In the genomic region with DNA sequence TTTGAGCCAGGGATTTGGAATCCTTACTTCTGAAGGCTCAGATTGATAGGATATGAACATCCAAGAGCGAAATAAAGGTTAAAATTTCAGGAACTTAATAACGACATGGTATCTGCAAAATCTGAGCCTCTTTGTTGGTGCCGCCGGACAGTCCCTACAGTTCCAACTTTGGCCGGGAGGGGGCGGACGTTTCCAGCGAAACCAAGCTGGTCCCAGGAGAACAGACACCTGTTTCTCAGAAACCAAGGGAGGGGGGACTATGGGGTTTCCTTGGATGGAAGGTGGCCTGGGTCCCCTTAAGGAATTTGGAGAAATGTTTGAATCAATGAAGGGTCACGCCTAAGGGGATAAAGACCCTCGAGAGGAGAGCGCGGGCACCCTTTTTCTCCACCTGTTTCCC, we compare ENCODE assay signal across 9 mouse cellular contexts. TPM values are rescaled to one million over a fixed set of nuclear protein-coding genes. Genes with fewer than 3 reads are reported as not detected.
DNase-seq lines count a peak whose midpoint lies in the region; ATAC-seq and TF ChIP-seq lines count a peak whose summit lies in the region.
"Had no signal": no experiment of that assay in that cellular context is flagged by ENCODE, and none has a peak within 500 bp of the region (broad histone marks: within the 10 kb centered on the region; RNA-seq: fewer than 3 reads in every experiment).

No protein-coding gene starts in this region.

- peak; percentile 93 for DNase-seq in heart, adult 11 months
- DNase-seq in adipocyte (ENCODE audit: low spot score), result peak; percentile 54
- DNase-seq in embryo, embryonic 11 days, result peak; percentile 76
- DNase-seq in heart, postnatal 0 days (ENCODE audit: low spot score), result no peak
- peak; percentile 79 to 89 for DNase-seq in left cerebral cortex, adult 2 months (ENCODE audit: extremely low spot score in 1 of 2, low spot score in 2 of 2)
- peak; percentile 64 to 80 for DNase-seq in natural killer cell, adult 2 months (ENCODE audit: low spot score in 2 of 2)
- DNase-seq in testis, postnatal 10 days (ENCODE audit: low spot score), result peak; percentile 94

- H3K9ac ChIP-seq in heart, embryonic 12.5 days, result no peak overlapping the region
- no peak overlapping the region for H3K9ac ChIP-seq in heart, postnatal 0 days (replicated peaks; ENCODE audit: low read depth, low read length)
- H3K9ac ChIP-seq: limb, embryonic 13.5 days had no signal

- no peak overlapping the region for H3K4me2 ChIP-seq in heart, embryonic 12.5 days
- no peak overlapping the region for H3K4me2 ChIP-seq in heart, postnatal 0 days (ENCODE audit: low read depth, low read length)
- H3K4me2 ChIP-seq: limb, embryonic 13.5 days had no signal

- peak; percentile 75 for TF ChIP-seq CTCF in heart, postnatal 0 days (IDR thresholded peaks at IDR 0.05; ENCODE audit: low read depth)
- TF ChIP-seq CTCF in left cerebral cortex, adult 2 months (IDR thresholded peaks at IDR 0.05), result peak; percentile 82

- no peak overlapping the region for H3K27ac ChIP-seq in heart, embryonic 12.5 days (ENCODE audit: poor library complexity, severe bottlenecking)
- no peak overlapping the region for H3K27ac ChIP-seq in heart, postnatal 0 days (ENCODE audit: low read depth)
- no peak overlapping the region for H3K27ac ChIP-seq in left cerebral cortex, adult 2 months
- H3K27ac ChIP-seq: limb, embryonic 13.5 days had no signal

- H3K9me3 ChIP-seq in heart, embryonic 12.5 days (replicated peaks), result no peaks in the 10 kb centered on the region
- H3K9me3 ChIP-seq in heart, postnatal 0 days (replicated peaks; ENCODE audit: control insufficient read depth, low read length), result no peaks in the 10 kb centered on the region
- H3K9me3 ChIP-seq: limb, embryonic 13.5 days had no signal

- no peaks in the 10 kb centered on the region for H3K36me3 ChIP-seq in heart, embryonic 12.5 days
- H3K36me3 ChIP-seq in heart, postnatal 0 days (replicated peaks; ENCODE audit: control insufficient read depth, insufficient read depth, low read length), result no peaks in the 10 kb centered on the region
- H3K36me3 ChIP-seq: limb, embryonic 13.5 days had no signal

- no peak for TF ChIP-seq EP300 in heart, postnatal 0 days (IDR thresholded peaks at IDR 0.05; ENCODE audit: low read depth)

- no peak overlapping the region for H3K4me3 ChIP-seq in heart, embryonic 12.5 days
- no peak overlapping the region for H3K4me3 ChIP-seq in heart, postnatal 0 days (ENCODE audit: low read depth, low read length)
- no peak overlapping the region for H3K4me3 ChIP-seq in left cerebral cortex, adult 2 months
- H3K4me3 ChIP-seq: limb, embryonic 13.5 days had no signal

- no peak for ATAC-seq in heart, embryonic 12.5 days (ENCODE audit: insufficient number of reproducible peaks, low FRiP score)
- no peak for ATAC-seq in heart, postnatal 0 days (ENCODE audit: insufficient read depth, low read depth)

- intact Hi-C loops in left cerebral cortex, adult 2 months (cut with DNase I), result loop anchor here (1.0 kb wide), 2 partner anchors 82 to 155 kb away; no protein-coding TSS in a partner anchor

- H3K4me1 ChIP-seq in heart, embryonic 12.5 days (replicated peaks), result peaks cover 5% of the 10 kb centered on the region
- no peaks in the 10 kb centered on the region for H3K4me1 ChIP-seq in heart, postnatal 0 days (ENCODE audit: control insufficient read depth, insufficient read depth)

- H3K27me3 ChIP-seq in heart, embryonic 12.5 days (replicated peaks), result peaks cover 5% of the 10 kb centered on the region; the same call in 1 of the 2 replicates
- H3K27me3 ChIP-seq in heart, postnatal 0 days (ENCODE audit: control insufficient read depth, insufficient read depth, low read length), result peaks cover 6% of the 10 kb centered on the region; the same call in 1 of the 2 replicates

- WGBS in heart, embryonic 12.5 days, result 10% methylated on average over 12 of the region's 12 CpGs
- WGBS in heart, postnatal 0 days, result 12% methylated on average over 12 of the region's 12 CpGs

RNA-seq across cellular contexts. Expression of gene Lrfn1, which starts 5.3 kb away (rescaled TPM):
- 1.5 and 2.0 TPM in 2 replicates for polyA plus RNA-seq in heart, embryonic 12.5 days (2016; fragmentation: Nextera tagmentation; extraction: Ambion mirVana)
- total RNA-seq in heart, postnatal 0 days (2014; rRNA removed; ENCODE audit: low replicate concordance), result 1.4 and 3.9 TPM in 2 replicates
- 0.31 and 0.55 TPM in 2 replicates for polyA plus RNA-seq in heart, postnatal 0 days (2015; fragmentation: Nextera tagmentation; extraction: Ambion mirVana)
- total RNA-seq in left cerebral cortex, adult 2 months (2021), result 100 to 1,000 TPM in 1 of 2 experiments, 10 to 100 TPM in 1; 96.7 to 105 TPM

RNA-seq across cellular contexts. Expression of gene Gmfg, which starts 9.2 kb away (rescaled TPM):
- 4.9 and 5.4 TPM in 2 replicates for polyA plus RNA-seq in heart, embryonic 12.5 days (2016; fragmentation: Nextera tagmentation; extraction: Ambion mirVana)
- 1.5 and 3.0 TPM in 2 replicates for total RNA-seq in heart, postnatal 0 days (2014; rRNA removed; ENCODE audit: low replicate concordance)
- polyA plus RNA-seq in heart, postnatal 0 days (2015; fragmentation: Nextera tagmentation; extraction: Ambion mirVana), result 8.9 and 9.8 TPM in 2 replicates
- total RNA-seq in left cerebral cortex, adult 2 months (2021), result 1 to 10 TPM; 1.3 to 1.6 TPM

RNA-seq across cellular contexts. Expression of gene Paf1, which starts 53.7 kb away (rescaled TPM):
- 68.5 and 70.4 TPM in 2 replicates for polyA plus RNA-seq in heart, embryonic 12.5 days (2016; fragmentation: Nextera tagmentation; extraction: Ambion mirVana)
- 29.8 and 66.1 TPM in 2 replicates for total RNA-seq in heart, postnatal 0 days (2014; rRNA removed; ENCODE audit: low replicate concordance)
- 54.2 and 56.5 TPM in 2 replicates for polyA plus RNA-seq in heart, postnatal 0 days (2015; fragmentation: Nextera tagmentation; extraction: Ambion mirVana)
- 10 to 100 TPM; 65.7 to 66.8 TPM for total RNA-seq in left cerebral cortex, adult 2 months (2021)

RNA-seq across cellular contexts. Expression of gene Med29, which starts 53.9 kb away (rescaled TPM):
- polyA plus RNA-seq in heart, embryonic 12.5 days (2016; fragmentation: Nextera tagmentation; extraction: Ambion mirVana), result 45.4 and 46.5 TPM in 2 replicates
- total RNA-seq in heart, postnatal 0 days (2014; rRNA removed; ENCODE audit: low replicate concordance), result 42.1 and 51.4 TPM in 2 replicates
- 44.1 and 45.8 TPM in 2 replicates for polyA plus RNA-seq in heart, postnatal 0 days (2015; fragmentation: Nextera tagmentation; extraction: Ambion mirVana)
- total RNA-seq in left cerebral cortex, adult 2 months (2021), result 10 to 100 TPM; 18.1 to 18.8 TPM

Comparison
In these comparisons a context has a peak if more than half of its experiments do, and no peak if none do; other contexts are left out.
1. RNA of gene Lrfn1, which starts 5.3 kb away (total RNA-seq): 96.7 to 105 TPM in left cerebral cortex, adult 2 months; 1.4 to 3.9 TPM in heart, postnatal 0 days; every median in the first group is over 10 times any median in the second.